Mouse (Mus musculus) forebrain, embryonic 12.5 days (tissue): ENCODE measurements at regions not wholly inside any gene's neighbourhood (a gene's known extent, or its start where the extent isn't known, plus 50 kb on each side); places are given as distances from the start of the nearest gene placed in this dataset.

ENCODE experiments used
- ATAC-seq: fragments of 200-750 bp; cut with Nextera tagmentation; 2 replicates; pipeline ENCODE4 v1.8.0; 2017; ENCODE audit warnings: moderate TSS enrichment; ENCODE audit not compliant: low FRiP score
- H3K27ac ChIP-seq: fragments of 300-500 bp; sonication (generic); 2 replicates; pipeline ENCODE4 v1.5.1; 2016; ENCODE audit warnings: mild to moderate bottlenecking
- H3K27me3 ChIP-seq: fragments of 300-500 bp; sonication (generic); 2 replicates; pipeline ENCODE4 v1.6.1; 2016; ENCODE audit warnings: mild to moderate bottlenecking
- H3K36me3 ChIP-seq: fragments of 300-500 bp; sonication (generic); replicated peaks from 2 replicates; pipeline ENCODE4 v1.6.1; 2016; ENCODE audit warnings: mild to moderate bottlenecking
- H3K4me1 ChIP-seq: fragments of 300-500 bp; sonication (generic); 2 replicates; pipeline ENCODE4 v1.6.1; 2016
- H3K4me2 ChIP-seq: fragments of 300-500 bp; sonication (generic); 2 replicates; pipeline ENCODE4 v1.6.1; 2016; ENCODE audit warnings: mild to moderate bottlenecking, moderate library complexity
- H3K4me3 ChIP-seq: fragments of 300-500 bp; sonication (generic); replicated peaks from 2 replicates; pipeline ENCODE4 v1.5.1; 2016; ENCODE audit warnings: mild to moderate bottlenecking
- H3K9ac ChIP-seq: fragments of 300-500 bp; sonication (generic); 2 replicates; pipeline ENCODE4 v1.6.1; 2016; ENCODE audit warnings: mild to moderate bottlenecking
- H3K9me3 ChIP-seq: fragments of 300-500 bp; sonication (generic); 2 replicates; pipeline ENCODE4 v1.6.1; 2016
- WGBS: fragments of 180-500 bp; shearing (Covaris S2); methylation state at CpG from one replicate; pipeline ENCODE4 v1.1.7; 2016; 5-methylcytosine and 5-hydroxymethylcytosine counted together

DNA sequence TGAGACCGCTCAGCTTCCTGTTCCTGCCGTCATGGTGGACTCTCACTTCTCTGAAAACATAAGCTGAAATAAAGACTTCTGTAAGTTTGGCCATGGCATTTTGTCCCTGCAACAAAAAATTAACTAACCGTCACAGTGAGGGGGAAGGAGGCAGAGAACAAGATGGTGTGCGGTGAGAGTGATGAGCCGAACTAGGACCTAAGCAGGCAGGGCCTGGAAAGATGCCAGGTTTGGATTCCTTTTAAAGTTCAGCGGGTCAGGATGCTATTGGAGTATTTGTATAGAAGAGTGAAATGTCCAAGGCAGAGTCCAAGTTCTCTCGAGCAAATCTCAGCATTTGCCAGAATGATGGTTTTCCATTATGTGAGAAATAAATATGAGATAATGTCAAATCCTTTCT, 312.3 kb downstream of the Gm49356 start:
- no peak for ATAC-seq
- H3K4me3 ChIP-seq: no peak overlapping the region
- no peaks in the 10 kb centered on the region; the same call in 1 of the 2 replicates for H3K27me3 ChIP-seq
- H3K9me3 ChIP-seq: no peaks in the 10 kb centered on the region
- no peak overlapping the region for H3K4me2 ChIP-seq
- peaks cover 15% of the 10 kb centered on the region for H3K4me1 ChIP-seq
- 83% methylated on average over 7 of the region's 7 CpGs for WGBS
- no peak overlapping the region for H3K27ac ChIP-seq
- H3K9ac ChIP-seq: no peak overlapping the region
- no peaks in the 10 kb centered on the region for H3K36me3 ChIP-seq

DNA sequence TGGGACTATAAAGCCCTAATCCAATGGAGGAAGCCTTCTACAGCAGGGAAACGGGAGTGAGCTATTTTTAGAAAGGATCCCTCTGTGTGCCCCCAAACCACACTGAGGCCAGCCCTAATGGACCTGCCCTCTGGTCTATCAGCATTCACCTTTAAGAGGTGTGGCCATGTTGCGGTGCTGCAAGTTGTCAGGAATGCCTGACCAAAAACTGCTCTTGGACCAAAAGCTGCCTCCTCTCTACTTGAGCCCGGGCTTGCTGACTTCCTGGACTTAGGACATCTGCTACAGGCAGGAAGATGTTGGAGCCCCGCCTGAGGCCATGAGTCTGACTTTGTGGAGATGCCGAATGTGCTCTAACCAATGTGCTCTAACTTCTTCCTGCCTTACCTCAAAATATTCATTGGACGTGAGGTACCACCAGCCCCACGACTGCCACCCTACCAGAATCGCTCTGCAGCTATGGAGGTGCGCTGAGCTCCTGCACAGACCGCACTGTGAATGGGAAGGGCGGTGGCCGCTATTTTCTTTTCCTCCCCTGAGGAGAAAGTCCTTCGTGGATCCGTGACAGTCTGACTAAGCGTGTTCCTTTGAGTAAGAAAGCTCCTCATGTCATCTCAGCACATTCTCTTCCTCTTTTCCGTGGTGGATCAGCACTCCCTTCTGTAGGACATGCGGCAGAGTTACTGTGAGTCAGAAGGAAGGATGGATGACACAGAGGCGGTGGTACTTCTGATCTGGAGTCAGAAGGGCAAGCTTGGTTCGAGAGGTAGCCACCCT, 313.0 kb downstream of the Gm49356 start:
- Histone ChIP-seq H3K4me2 (no peak overlapping the region), H3K4me1 (peaks cover 15% of the 10 kb centered on the region), H3K9me3 (no peaks in the 10 kb centered on the region), H3K27me3 (no peaks in the 10 kb centered on the region; the same call in 1 of the 2 replicates), H3K27ac (no peak overlapping the region), H3K9ac (no peak overlapping the region), H3K4me3 (no peak overlapping the region), H3K36me3 (no peaks in the 10 kb centered on the region)
- ATAC-seq: no peak
- WGBS: 91% methylated on average over 19 of the region's 19 CpGs

DNA sequence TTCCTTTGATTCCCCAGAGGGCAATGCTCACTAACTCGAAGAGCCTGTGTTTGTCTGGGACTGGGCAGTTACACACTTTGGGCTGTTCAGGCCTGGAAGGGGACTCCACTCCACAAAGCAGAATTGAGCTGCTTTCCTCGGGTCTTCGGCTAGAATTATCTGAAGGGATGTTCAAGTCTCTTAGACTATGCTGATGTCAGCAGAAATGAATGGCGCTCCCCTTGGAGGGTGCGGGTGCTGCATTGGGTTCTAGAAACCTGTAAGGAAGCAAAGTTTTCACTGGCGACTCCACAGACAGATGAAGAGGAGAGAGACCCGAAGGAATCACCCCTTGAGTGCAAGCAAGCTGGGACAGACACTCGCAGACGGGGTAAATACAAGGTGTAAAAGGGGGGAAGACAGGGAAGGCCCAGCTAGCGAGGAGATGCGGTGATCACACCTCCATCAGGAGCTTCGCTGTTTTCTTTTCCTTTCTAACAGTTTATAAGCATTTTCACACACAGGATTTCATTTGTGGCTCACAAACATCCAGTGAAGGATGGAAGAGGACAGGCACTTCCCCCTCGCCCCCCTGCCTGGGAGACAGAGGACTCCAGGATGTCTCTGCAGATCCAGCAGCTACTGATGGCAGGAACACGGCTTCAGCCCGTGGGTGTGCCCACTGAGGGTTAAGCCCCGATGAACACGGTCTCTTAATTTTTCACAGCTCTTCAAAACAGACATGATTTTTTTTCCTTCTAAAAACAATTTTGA, 314.2 kb downstream of the Gm49356 start:
- peaks cover 3% of the 10 kb centered on the region for H3K4me1 ChIP-seq
- no peaks in the 10 kb centered on the region for H3K36me3 ChIP-seq
- H3K9ac ChIP-seq: no peak overlapping the region
- H3K9me3 ChIP-seq: no peaks in the 10 kb centered on the region
- no peak overlapping the region for H3K27ac ChIP-seq
- WGBS: 81% methylated on average over 17 of the region's 17 CpGs
- H3K27me3 ChIP-seq: no peaks in the 10 kb centered on the region; the same call in 1 of the 2 replicates
- no peak overlapping the region for H3K4me2 ChIP-seq
- no peak overlapping the region for H3K4me3 ChIP-seq
- ATAC-seq: no peak

DNA sequence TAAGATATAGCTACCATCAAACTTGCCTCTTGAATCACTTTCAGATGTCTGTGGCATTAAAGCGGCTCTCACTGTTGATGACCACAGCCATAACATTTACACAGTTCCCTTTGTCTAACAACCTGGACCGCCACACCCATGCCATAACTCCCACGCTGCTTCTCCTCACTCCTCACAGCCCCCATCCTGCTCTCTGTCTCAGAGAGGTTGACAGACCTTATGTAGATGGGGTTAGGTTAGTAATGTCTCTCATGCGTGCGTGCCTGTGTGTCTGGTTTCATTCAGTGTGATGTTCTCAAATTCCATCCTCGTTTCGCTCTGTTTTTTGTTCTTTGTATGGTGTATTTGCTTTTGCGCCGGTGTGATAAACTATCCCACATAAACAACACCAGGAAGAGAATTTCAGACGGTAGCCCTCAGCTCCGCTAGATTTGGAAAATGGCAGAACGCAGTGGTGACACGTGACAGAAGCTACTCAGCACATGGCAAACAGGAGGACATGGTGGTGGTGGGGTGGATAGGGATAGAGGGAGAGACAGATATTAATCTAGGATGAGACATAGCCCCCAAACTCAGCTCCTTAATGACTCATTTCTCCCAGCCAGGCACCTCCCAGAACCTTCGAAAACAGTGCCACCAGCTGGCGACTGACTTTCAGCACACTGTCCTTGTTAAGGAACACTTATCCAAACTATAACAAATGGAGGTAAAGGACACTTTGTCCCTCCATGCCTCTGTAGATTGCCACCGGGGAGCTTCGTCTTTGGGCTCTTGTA, 314.9 kb downstream of the Gm49356 start:
- no peak overlapping the region for H3K4me2 ChIP-seq
- H3K36me3 ChIP-seq: no peaks in the 10 kb centered on the region
- ATAC-seq: no peak
- H3K4me1 ChIP-seq: no peaks in the 10 kb centered on the region
- no peaks in the 10 kb centered on the region for H3K9me3 ChIP-seq
- no peak overlapping the region for H3K27ac ChIP-seq
- H3K9ac ChIP-seq: no peak overlapping the region
- WGBS: 78% methylated on average over 17 of the region's 17 CpGs
- H3K27me3 ChIP-seq: no peaks in the 10 kb centered on the region; the same call in 1 of the 2 replicates
- H3K4me3 ChIP-seq: no peak overlapping the region

DNA sequence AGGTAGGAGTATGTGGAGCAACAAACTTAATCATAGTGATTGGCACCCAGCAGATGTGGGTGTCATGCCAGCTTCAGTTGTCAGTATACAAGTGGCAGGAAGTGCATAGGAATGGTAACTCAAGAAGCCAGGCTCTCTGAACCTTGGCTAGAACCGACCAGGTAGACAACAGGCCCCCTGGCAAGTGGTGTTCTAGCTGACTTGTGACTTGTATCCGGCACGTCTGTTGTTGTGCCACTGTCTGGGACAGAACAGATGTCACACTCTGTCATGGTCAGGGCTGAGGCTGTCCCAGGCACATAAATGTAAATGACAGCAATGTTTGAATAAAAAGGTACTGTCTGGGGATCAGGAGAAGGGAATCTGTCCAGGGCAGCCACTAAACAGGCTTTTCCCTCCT, 316.0 kb downstream of the Gm49356 start:
- ATAC-seq: no peak
- no peaks in the 10 kb centered on the region for H3K4me1 ChIP-seq
- H3K4me2 ChIP-seq: no peak overlapping the region
- no peaks in the 10 kb centered on the region for H3K9me3 ChIP-seq
- H3K4me3 ChIP-seq: no peak overlapping the region
- no peaks in the 10 kb centered on the region for H3K36me3 ChIP-seq
- 95% methylated on average over 3 of the region's 3 CpGs for WGBS
- H3K27me3 ChIP-seq: no peaks in the 10 kb centered on the region; the same call in 1 of the 2 replicates
- no peak overlapping the region for H3K27ac ChIP-seq
- no peak overlapping the region for H3K9ac ChIP-seq

DNA sequence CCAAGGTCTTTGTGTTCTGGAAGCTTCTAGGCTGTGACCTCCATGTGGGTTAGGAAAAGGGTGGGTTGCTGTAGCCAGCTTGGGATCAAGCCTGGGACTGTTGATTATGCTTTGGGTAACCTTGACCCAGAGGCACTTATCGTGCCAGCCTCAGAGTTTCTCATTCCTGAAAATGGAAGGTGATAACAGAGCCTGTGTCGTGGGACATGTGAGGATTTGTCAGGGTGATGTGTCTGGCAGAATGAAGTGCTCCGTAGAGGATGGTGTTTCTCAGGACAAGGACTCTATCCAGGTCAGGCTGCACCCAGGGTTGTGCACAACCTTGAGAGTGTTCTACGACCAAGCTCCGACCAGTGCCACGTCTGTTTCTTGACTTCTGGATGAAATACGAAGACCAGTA, 316.4 kb downstream of the Gm49356 start:
- no peaks in the 10 kb centered on the region for H3K4me1 ChIP-seq
- 88% methylated on average over 7 of the region's 7 CpGs for WGBS

DNA sequence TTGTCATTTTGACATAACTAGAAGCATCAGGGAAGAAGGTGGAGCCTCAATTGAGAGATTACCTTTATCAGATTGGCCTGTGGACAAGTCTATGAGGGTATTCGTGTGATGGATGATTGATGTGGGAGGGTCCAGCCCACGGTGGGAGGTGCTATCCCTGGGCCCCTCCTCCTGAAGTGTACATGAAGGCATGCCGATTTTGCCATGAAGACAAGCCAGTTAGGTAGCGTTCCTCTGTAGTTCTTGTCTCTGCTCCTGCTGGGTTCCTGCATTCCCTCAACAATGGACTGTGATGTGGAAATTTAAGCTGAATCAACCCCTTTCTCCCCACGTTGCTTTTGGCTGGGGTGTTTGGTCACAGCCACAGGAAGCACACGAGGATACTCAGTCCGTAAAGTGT, 317.5 kb downstream of the Gm49356 start:
- Histone ChIP-seq H3K9ac (no peak overlapping the region), H3K4me2 (no peak overlapping the region), H3K36me3 (no peaks in the 10 kb centered on the region), H3K9me3 (no peaks in the 10 kb centered on the region), H3K27me3 (no peaks in the 10 kb centered on the region; the same call in 1 of the 2 replicates), H3K4me1 (no peaks in the 10 kb centered on the region), H3K27ac (no peak overlapping the region), H3K4me3 (no peak overlapping the region)
- ATAC-seq: no peak
- WGBS: 80% methylated on average over 7 of the region's 7 CpGs

More for the DNA sequence above, 316.4 kb downstream of the Gm49356 start:
- H3K4me3 ChIP-seq: no peak overlapping the region
- no peaks in the 10 kb centered on the region for H3K36me3 ChIP-seq
- H3K27me3 ChIP-seq: no peaks in the 10 kb centered on the region; the same call in 1 of the 2 replicates
- no peak overlapping the region for H3K4me2 ChIP-seq
- H3K9me3 ChIP-seq: no peaks in the 10 kb centered on the region
- ATAC-seq: no peak
- no peak overlapping the region for H3K27ac ChIP-seq
- no peak overlapping the region for H3K9ac ChIP-seq

DNA sequence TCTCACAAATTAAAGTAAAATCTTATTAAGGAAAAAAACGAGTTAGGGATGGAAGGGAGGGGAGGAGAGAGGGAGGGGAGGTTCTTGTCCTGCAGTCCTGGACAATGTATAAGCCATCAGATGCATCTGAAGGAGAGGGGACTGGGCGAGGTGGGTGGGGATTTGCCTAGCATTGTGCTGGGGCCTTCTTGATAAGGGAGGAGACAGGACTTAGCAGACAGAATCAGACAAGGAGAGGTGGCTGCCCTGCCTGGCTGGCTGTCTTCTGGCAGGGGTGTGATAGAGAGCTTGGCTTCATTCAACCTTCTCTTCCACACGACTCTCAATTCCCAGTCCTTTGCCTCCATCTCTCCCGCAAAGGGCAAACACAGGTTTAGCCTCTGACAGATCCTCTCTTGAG, 318.9 kb downstream of the Gm49356 start:
- no peaks in the 10 kb centered on the region for H3K4me1 ChIP-seq
- no peak overlapping the region for H3K27ac ChIP-seq
- no peak for ATAC-seq
- no peak overlapping the region for H3K4me2 ChIP-seq
- WGBS: 71% methylated on average over 4 of the region's 4 CpGs
- no peaks in the 10 kb centered on the region for H3K27me3 ChIP-seq
- H3K36me3 ChIP-seq: no peaks in the 10 kb centered on the region
- no peak overlapping the region for H3K4me3 ChIP-seq
- no peaks in the 10 kb centered on the region for H3K9me3 ChIP-seq
- H3K9ac ChIP-seq: no peak overlapping the region

DNA sequence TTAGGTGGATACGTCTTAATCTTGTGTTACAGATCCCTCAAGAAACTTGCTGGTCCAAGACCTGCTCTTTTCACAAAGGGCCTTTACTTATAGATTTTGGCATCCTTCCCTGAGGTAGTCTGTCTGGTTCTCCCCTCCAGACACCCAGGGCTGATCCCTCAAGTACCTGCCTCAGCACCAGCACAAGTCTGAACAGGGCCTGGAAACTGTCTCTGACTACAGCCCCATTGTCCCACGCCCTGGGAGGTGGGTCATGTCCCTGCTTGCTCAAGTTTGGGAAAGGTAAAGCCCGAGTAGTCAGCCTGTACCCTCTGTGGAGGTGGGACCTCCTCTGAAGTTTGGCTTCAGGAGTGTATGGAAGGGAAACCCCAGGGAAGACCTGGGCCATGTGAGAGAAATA, 323.3 kb downstream of the Gm49356 start:
- Histone ChIP-seq H3K4me2 (no peak overlapping the region), H3K9me3 (no peaks in the 10 kb centered on the region), H3K4me1 (no peaks in the 10 kb centered on the region), H3K36me3 (no peaks in the 10 kb centered on the region), H3K27me3 (no peaks in the 10 kb centered on the region), H3K4me3 (no peak overlapping the region), H3K9ac (no peak overlapping the region), H3K27ac (no peak overlapping the region)
- 64% methylated on average over 3 of the region's 3 CpGs for WGBS
- no peak for ATAC-seq

DNA sequence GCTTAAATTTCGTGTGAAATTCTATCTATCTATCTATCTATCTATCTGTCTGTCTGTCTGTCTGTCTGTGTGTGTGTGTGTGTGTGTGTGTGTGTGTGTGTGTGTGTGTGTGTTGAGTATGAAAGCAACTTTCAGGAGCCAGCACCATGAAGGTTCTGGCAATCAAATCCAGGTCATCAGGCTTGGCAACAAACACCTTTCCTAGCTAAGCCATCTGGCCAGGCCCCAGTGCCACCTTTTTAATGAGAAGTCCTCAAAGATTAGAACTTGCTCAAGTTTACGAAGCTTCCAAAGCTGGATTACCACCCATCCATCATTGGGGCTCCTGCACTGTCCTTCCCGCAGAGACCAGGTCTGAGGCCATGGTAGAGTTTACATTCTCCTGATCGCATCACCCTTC, 325.0 kb downstream of the Gm49356 start:
- Histone ChIP-seq H3K4me3 (no peak overlapping the region), H3K36me3 (no peaks in the 10 kb centered on the region), H3K9ac (no peak overlapping the region), H3K27ac (no peak overlapping the region), H3K9me3 (no peaks in the 10 kb centered on the region), H3K27me3 (no peaks in the 10 kb centered on the region), H3K4me2 (no peak overlapping the region), H3K4me1 (no peaks in the 10 kb centered on the region)
- 88% methylated on average over 4 of the region's 4 CpGs for WGBS
- no peak for ATAC-seq

DNA sequence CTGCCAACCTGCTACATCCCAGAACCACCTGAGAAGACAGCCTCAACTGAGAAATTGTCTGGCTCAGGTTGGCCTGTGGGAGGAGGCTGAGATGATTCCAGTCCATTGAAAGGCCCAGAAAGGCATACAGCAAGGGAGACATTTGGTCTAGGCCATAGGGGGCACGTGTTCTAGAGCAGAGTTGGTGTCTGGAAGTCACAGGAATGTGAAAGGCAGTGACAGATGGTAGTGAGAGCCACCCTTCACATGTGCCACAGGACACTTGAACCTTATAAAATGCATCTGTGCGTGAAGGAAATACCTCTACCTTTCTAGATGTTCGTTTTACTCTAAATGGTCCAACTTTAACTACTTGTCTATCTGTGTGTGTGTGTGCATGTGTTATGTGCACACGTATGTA, 326.1 kb downstream of the Gm49356 start:
- ATAC-seq: no peak
- no peaks in the 10 kb centered on the region for H3K4me1 ChIP-seq
- H3K27ac ChIP-seq: no peak overlapping the region
- WGBS: 83% methylated on average over 4 of the region's 4 CpGs
- no peaks in the 10 kb centered on the region for H3K36me3 ChIP-seq
- no peaks in the 10 kb centered on the region for H3K9me3 ChIP-seq
- no peak overlapping the region for H3K4me3 ChIP-seq
- H3K4me2 ChIP-seq: no peak overlapping the region
- no peak overlapping the region for H3K9ac ChIP-seq
- no peaks in the 10 kb centered on the region for H3K27me3 ChIP-seq

DNA sequence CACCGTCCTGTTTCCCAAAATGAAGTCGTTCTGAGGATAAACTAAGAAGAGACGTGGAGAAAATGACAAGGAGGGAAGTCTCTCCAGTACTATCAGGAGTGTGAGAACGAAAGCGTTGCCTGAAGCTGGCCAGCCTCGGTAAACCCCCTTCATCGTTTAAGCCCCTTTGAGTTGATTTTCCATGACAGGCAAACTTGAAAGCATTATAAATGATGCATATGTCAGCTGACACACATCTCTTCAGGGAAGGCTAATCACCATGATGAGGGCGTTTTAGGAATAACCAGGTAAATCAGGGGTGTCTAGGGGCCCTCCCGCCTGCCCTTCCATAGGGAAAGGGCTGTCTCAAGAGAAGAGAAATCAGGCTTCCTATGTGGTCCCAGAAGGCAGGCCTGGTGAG, 328.4 kb downstream of the Gm49356 start:
- H3K4me3 ChIP-seq: no peak overlapping the region
- ATAC-seq: no peak
- no peak overlapping the region for H3K9ac ChIP-seq
- 87% methylated on average over 9 of the region's 9 CpGs for WGBS
- H3K9me3 ChIP-seq: no peaks in the 10 kb centered on the region
- H3K27ac ChIP-seq: no peak overlapping the region
- H3K4me1 ChIP-seq: no peaks in the 10 kb centered on the region
- H3K36me3 ChIP-seq: no peaks in the 10 kb centered on the region
- H3K27me3 ChIP-seq: no peaks in the 10 kb centered on the region
- H3K4me2 ChIP-seq: no peak overlapping the region
